Mouse (Mus musculus) G1E (cell line): Measurements from ENCODE around the gene Ell.

Experiments used
- CTCF ChIP-seq: IDR thresholded peaks from 2 replicates; pipeline ENCODE4 v1.5.1; 2012; ENCODE audit warnings: low read depth, low read length, inconsistent platforms, mixed read lengths
- GATA1 ChIP-seq: IDR thresholded peaks from 2 replicates; pipeline ENCODE4 v1.6.1; 2012; ENCODE audit warnings: borderline replicate concordance, low read length, inconsistent platforms, mixed read lengths
- GATA2 ChIP-seq: IDR thresholded peaks from 2 replicates; pipeline ENCODE4 v1.6.1; 2012; ENCODE audit warnings: low read depth, low read length, inconsistent platforms, borderline replicate concordance
- POLR2AphosphoS5 ChIP-seq: IDR thresholded peaks from 2 replicates; pipeline ENCODE4 v1.6.1; 2012; ENCODE audit warnings: low read depth, low read length, inconsistent platforms; ENCODE audit not compliant: insufficient replicate concordance
- TAL1 ChIP-seq: conservative IDR thresholded peaks from 2 replicates; pipeline ENCODE4 v1.6.1; 2012; ENCODE audit warnings: low read depth, low read length, inconsistent platforms, mixed read lengths

DNA sequence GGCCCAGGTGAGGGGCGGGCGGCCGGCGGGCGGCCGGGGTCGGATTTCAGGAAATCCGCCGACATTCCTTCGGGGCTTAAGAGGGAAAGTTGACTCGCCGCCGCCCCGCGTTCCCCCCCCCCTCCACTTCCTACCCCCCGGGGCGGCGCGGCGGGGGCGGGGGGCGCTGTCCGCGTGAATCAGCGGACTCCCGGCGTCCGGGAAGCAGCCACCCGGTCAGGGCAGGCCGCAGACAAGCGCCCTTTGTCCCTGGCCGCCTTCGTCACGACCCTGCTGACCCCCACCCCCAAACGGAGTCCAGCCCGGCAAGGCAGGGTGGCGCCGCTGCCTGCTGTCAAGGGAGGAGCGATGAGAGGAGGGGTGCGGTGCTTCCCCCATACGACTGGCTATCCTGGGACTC lies 49.7 kb upstream of the Ell start:
- TF ChIP-seq GATA1 (no peak), CTCF (no peak), GATA2 (no peak), TAL1 (no peak), POLR2AphosphoS5 (no peak)
